Mouse (Mus musculus): ENCODE data around the gene Ropn1l.

Gene Ropn1l

DNA sequence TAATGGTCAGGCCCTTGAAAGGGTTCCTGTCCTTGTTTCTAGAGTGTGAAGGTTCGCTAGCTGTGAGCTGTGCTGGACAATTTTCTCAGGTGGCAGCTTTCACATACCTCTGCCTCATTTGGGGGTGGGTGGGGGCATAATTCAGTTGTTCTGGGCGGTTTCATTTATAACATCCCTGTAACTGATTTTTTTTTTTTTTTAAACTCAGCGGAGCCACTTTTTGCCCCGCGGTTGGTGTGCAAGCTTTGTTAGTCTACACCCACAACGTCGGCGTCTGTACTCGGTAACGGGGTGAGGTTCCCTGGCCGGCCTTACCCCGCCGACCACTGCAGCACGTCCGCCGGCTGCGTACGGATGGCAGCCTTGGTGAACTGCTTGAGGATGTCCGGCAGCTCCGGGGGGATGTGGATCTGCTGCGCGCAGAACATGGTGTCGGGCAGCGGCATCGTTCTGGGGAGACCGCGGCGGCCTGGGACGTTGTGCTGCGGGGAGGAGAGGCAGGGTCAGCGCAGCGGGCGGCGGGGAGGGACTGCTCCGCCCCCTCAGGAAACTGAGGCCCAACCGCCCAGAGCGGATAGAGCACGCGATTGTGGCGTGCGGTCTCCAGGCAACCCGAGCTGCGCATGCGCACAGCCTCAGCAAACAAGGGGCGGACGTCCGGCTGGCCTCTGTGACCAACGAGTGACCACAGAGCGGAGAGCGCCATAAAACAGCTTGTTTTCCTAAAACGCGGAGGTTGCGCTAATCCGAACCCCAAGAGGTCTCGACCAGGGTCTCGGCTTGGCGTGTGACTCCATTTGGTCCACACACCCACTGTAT, at the start of gene Ropn1l:
Gene Ropn1l (minus strand): TSS at position 640 of the 819 bp plus-strand sequence.
- peak; percentile 95 for DNase-seq

DNA sequence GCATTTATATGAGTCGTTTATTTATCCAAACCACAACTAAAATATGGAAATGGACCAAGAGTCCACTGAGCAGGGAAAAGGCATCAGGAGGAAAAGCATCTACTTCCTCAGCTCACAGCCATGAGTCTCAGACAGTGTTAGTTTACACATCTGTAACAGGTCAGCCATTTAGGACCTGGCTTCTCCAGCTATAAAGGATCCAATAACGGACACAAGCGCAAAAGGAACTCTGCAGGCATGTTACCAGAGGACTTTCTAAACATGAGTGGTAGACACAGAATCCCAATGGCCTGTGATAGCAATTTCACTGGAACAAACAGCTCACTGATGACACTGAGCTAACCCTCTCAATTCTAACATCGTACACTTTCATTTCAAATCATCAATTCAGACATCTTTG, 49.5 kb upstream of the Ropn1l start:
- no peak for DNase-seq

DNA sequence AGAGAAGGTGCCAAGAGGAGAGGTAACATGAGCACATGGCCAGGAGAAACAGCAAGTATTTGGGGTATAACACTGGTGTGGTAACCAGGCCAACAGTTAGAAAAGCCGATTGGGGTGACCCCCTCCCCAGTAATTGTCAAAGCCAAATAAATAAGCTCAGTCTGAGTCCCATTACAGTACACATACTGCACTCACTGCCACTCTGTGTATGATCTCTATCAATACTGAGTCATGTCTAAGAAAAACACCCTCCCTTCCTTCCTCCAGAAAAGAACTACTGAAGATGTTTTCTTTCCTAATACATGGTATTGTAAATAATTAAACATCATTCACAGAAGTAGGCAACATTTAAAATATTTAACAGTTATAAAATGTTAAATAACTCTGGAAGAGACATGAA, 48.8 kb upstream of the Ropn1l start:
- DNase-seq: no peak

DNA sequence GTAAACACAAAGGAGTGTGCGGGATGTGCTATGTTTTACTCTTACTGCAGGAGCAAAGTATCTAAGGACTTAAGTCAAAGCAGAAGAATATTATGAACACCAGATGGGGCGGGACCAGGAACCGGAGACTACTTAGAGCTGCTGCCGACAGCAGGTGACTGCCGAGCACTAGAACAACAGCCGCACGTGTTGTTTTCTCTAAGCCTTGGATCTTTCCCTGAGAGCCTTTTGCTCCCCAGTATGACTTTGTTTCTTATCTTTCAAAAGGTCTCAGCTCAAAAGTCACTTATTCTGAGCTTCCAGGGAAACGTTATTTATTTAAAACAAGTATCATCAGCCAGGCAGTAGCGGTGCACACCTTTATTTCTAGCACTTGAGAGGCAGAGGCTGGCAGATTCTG, 41.3 kb upstream of the Ropn1l start:
- no peak for DNase-seq

DNA sequence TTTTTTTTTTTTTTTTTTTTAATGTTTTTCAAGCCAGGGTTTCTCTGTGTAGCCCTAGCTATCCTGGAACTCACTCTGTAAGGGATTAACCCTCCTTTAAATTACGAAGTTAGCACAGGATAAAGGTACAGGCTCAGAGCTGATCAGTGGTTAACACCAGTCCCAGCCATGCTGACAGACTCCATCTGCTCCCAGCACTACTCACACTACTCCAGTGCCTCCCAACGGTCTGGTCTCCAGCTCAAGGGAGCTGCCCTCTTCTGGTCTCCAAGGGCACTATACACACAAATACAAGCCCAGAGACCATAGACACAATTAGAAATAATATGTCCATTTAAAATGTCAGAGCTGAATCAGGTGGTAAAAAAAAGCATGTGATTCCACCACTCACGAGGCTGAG, 40.8 kb upstream of the Ropn1l start:
- DNase-seq: no peak

DNA sequence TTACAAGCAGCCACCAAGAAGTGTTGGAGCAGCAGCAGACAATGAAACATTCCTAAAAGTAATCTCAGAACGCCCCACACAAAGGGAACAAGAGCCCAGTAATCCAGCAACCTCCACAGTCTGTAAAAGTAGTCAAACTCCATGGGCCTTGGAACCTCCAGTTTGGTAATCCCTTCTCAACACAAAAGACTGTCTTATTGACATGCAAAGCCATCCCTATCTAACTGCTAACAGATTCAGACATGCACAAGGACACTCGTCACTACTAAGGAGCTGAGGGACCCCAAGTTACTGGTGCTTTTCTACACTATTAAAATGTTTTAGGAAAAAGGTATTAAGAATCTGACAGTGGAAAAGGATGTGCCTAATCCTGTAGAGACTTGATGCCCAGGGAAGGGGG, 33.9 kb upstream of the Ropn1l start:
- DNase-seq: no peak

DNA sequence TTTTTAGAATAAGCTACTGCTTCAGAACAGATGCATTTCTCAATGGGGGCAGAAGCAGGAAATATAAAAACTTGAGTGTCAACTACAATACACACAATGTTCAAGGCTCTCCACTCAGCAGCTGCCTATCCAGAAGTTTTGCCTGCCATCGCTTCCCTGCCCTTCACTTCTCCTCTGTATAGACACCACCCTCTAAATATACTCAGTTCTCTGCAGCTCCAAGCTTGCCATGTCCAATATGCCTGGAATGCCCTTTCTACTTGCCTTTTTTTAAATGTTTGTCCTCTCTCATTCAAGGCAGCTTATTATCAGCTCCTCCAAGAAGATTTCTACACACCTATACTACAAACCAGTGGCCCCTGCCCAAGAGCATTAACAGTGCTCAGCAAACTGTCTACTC, 23.1 kb upstream of the Ropn1l start:
- DNase-seq: no peak

DNA sequence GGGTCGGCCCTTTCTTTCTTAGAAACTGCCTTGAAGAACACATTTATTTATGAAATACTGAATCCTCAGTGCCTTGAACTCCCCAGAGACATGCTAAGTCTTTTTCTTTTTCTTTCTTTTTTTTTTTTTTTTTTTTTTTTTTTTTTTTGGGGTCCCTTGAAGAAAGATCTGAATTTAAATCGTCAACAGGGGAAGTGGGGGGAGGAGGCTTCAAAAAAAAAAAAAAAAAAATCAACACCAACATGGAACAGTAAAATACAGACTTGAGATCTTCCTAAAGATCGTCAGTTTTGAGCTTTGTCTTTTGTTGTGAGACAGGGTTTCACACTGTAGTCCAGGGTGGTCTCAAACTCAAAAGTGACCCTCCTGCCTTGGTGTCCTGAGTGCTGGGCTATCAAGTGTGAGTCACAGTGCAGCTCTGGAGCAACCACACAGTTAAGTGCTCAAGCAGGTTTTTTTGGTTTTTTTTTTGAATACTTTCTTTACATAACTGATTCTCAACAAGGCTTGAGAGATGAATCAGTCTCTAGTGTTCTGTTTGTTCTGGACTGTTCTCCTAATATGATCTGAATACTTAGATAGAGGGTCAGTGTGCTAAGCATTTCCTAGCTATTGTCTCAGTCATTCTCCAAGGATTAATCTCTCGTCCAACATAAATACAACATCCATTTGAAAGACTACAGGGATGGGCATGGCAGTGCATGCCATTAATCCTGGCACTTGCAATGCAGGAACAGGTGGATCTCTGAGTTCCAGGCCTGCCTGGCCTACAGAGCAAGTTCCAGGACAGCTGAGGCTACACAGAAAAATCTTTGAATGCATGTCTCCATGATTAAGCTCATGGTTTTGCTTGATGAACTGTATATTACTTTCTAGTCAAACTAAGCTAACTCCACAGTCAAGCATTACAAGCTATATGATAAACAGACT, 19.4 kb upstream of the Ropn1l start:
- DNase-seq: no peak

DNA sequence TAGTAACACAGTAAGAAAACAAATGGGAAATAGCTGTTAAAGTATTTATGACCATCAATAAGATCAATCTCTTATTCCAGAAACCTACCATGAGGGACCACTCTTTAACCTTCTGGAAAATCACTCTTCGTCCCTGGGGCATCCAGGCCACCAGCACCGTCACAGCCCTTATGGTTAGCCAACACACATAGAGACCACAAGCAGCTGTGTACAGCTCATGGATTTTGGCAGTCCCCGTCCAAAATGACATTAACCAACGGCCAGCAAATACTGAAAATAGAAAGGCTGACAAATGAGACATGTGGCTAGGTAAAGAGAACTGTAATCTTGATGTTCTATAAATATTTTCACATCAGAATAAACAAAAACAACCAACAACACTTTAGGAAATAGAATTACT, 18.0 kb upstream of the Ropn1l start:
- no peak for DNase-seq

DNA sequence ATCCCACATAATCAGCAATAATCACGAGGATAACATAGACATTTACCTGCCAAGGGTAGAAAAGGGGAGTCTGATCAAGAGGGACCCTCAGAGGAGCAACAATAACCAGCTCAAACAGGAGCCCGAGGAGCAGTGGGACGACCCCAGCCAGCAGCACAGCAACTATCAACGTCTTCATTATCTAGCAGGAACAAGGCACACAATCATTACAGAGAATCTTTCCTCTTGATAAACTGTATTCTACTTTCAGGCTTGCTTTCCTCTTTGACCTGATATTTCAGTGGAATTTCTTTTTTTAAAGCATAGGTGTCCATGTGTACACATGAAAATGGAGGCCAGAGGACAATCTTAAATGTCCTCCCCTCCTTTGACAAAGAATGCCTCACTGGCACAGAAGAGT, 16.0 kb upstream of the Ropn1l start:
- no peak for DNase-seq

DNA sequence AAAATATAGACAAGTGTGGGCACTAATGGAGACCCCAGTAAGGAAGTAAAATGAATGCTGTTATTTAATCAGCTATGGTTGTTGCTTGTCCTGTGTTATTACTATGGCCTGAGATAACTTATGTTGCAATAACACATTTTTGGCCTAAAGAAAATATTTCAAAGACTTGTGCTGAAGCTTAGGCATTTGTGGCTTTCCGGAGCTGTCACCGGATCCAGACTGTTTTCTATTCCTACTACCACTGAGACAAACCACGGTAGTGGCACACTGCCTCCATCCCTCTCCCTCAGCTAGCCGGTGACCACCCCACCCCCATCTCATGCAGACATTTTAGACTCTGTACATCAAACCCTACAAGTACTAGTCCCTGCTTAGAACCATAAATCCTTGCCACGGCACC, 15.3 kb upstream of the Ropn1l start:
- no peak for DNase-seq

DNA sequence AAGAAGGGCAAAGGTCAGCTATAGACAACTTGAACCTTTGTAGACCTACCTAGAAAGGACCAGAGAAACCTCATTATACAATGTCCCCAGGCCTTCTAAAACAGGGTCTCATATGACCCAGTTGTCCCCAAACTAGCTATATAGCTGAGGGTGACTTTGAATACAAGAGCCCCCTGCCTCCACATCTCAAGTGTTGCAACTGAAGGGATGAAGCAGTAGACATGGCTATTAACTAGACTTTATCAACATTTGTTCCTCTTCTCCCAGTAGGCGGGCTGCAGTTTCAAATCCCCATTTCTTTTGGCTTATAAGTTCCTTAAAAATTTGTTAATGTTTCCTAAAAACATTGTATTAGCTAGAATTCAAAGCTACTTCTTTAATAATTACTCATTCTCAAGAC, 13.2 kb upstream of the Ropn1l start:
- no peak for DNase-seq

DNA sequence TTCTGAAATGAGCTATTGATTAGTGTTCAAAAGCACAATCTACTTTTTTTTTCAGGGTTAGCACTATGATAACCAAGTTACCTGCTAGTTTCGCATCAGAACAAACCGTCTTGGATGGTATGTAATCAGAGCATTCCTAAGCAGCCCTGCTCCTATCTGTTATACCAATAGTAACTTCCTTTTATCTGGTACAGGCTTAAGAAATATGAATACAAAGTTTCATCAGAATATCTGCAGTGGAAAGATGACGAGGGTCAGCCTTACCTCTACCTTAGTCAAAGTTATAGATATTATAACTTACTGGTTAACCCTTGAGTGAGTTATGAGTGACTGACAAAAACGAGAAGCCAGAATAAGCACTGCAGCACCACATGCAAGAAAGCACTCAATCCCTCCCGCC, 12.8 kb upstream of the Ropn1l start:
- DNase-seq: no peak

DNA sequence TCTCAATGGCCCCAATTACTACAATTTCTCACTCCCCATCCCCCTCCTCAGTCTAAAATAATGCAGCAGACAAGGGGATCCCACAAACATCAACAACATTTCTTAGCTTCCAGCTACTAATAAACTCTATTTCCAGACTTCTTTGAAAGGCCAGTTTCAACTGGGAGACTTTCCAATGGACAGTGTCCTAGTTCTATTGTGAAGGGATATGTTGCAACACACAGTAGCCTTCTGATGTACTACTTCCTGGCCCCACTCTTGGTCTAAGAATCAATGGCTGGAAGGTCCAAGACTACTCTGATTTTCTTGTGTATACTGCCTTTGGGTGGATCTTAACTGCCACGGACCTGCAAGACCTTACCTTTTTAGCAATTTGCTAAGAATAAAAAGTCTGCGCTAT, 12.3 kb upstream of the Ropn1l start:
- DNase-seq: no peak

DNA sequence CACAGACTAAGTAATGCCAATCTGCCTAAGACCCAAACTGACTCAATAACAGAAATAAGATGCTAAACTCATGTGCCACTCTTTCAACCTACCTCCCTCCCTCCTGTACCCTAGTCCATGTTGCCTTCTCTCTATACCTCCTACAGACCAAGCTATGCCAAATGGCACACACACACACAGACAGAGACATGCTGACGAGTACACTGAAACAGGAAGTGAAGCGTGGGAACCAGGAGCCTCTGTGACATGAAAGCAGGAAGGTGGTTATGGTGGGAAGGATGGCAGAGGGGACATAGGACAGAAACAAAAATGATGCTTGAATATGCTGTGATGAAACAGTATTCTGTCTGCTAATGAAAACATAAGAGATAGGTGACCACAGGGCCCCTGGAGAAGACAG, 7.0 kb upstream of the Ropn1l start:
- DNase-seq: no peak

DNA sequence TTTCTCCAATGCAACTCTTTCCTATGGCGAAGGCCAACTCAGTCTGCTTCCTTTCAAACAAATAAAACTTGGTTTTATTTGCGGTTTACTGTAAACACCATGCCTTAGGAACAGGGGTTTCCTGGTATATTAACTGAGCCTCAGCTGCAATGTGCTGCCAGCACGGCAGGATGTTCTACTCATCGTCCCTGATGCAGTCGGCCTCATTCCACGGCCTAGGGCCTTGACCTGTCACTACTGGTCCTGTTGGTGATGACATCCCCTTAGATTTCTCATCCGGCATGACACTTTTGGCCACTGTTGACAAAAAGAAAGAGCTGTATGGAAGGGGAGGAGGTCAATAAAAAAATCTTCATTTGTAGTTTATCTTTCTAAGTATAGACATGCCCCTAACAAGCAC, 4.5 kb upstream of the Ropn1l start:
- DNase-seq: no peak

DNA sequence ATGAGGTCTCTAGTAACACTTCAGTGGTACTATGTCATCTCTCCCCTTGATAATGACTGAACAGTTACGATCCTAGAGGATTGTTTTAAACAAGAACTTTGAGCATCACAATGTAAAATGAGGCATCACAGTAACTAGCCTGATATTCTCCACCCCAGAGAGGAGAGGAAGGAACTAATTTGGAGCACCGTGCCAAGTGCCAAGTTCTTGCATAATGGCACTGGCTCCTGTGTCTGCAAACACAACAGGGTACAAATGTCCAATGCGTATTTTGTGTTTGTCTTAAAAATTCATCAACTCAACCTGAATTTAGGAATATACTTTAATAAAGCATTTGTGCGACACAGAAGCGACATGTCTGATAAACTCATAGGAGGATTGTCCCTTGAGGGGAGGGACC, 2.8 kb upstream of the Ropn1l start:
- no peak for DNase-seq

DNA sequence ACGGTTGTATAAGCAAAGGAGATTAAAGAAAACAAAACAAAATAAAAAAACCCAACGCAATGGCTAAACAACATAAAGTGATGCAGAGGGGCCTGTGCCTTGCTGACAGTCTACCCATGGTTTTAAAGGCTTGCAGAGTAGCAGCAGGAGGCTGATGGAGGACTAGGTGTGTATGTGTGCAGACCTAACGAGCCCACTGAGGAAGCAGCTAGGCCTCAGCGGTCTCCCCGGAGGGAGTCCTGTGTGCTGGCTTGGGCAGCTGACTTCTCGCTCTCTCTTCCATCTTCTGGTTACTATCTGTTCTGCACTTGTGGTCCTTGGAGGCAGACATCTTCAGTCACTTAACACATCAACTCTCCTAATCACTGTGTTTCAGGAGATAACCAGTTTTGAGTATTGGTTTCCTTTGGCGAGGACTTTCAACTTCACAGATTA, 1.3 kb upstream of the Ropn1l start:
- DNase-seq: no peak

DNA sequence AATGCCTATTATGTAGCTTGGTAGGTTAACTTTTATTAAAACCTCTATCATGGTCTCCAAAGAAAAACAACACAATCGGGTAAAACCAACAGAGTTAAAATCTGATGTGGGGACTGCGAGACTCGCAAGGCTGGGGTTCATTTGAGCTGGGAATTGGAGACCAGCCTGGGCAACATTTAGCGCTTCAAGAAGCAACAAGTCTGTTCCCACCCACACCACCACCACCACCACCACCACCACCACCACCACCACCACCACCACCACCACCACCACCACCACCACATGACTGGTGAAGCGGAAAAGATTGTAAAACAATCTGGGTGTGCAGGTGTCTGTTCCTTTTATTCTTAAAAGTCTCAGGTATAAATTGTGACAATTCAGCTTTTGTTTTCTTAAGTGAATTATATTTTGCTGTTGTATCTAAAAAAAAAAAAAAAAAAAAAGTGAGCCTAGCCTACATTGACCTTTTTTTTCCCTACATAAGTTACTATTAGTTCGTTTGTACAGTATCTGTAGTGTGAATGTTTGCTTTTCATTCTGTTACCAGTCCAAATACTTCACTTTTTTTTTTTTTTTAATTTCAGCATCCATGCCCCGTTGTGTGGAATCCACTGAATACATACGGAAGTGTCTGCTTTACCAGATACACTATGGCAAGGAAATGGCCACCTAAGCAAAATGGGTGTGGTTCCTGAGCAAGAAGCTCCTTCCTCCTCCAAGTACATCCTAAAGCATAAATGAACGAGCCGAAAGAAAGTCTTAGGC, 741 bp upstream of the Ropn1l start:
- DNase-seq: no peak

DNA sequence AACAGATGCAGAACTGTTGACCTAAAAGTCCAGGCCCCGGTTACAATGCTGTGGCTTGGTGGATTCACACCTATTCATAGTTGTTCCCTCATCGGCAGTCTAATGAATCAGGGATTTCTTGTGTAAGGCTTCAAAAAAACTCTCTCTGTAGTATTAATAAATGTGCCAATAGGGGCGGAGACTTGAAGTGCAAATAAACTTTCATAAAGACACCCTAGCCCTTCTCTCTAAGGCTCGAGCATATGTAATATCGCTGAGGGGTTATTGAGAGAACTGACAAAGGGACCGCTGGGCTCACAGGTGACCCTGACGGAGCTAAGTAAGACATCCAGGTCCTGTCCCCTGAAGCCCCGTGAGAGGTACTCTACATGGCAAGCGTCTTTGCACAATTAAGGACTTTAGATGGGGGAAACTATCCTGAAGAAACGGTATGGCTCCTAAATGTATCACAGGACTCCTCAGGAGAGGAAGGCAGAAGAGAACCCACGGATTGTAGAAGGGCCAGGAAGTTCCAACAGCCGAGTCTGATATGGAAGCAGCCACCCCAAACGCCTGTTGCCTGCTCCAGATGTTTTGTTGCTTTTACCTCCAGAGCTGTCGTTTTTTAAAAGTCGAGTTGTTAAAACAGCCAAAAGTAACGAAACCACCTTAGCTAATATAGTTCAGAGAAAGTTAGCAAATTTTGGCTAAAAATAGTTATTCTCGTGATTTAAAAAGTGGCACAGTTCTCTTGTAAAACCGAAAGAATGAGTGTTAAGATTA, 1.0 kb downstream of the Ropn1l start:
- no peak for DNase-seq

DNA sequence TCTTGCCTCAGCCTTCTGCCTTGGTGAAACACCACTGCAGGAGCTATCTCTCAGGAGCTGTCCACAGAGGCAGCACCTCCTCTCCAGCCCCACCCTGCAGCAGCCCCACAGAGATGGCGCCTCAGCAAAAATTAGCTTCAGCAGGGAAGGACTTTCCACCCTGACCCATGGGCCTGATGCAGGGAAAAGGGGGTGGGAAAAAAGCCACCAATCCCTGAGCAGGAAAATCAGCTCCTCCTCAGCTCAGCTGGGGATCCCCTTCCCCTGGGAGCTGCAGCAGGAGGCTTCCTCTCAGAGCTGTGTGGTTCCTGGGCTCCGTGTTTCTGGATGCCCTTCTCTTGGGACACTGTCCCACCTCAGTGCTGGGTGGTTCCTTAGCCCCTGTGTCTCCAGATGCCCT, 3.8 kb downstream of the Ropn1l start:
- DNase-seq: no peak

DNA sequence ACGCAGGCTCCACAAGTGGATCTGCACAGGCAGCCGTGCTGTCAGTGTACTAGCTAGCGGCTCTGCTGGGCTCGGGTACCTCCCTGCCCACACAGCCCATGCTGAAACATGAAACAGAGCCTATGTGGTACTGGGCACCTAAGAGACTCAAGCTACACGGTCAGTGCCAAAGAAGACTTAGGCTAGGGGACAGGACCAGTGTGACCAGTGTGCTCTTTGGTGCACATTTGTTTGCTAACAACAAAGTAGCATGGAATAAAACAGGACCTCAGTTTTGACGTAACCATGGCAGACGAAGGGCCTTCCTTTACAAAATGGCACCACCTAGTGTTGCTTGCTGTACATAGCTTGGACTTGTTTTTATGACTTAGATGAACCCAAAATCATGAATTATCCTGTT, 6.4 kb downstream of the Ropn1l start:
- peak; percentile 77 for DNase-seq

DNA sequence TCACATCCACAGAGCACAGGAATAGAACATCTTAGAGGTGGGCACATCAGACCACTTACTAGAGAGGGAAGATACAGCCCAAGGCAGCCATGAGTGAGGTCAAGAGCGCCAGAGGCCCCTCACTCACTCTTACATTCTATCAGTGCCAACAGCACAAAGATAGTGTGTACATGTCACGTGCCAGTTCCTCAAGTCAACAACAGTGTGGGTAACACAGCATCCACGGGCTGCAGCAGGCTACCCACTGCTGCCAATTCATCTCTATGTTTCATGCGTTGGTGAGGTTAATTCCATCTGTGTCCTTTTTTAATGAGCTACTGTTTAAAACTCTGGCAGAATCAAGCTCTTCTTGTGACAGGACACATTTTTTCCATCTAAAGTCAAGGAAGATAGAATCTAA, 10.8 kb downstream of the Ropn1l start:
- no peak for DNase-seq

All from retina, postnatal 1 day (tissue).